Mouse (Mus musculus) lung, embryonic 16.5 days (tissue): Measurements from ENCODE around the gene En1. TPM values are rescaled to one million over a fixed set of nuclear protein-coding genes. Genes with fewer than 3 reads are reported as not detected.

Experiments used
- ATAC-seq: fragments of 200-750 bp; cut with Nextera tagmentation; 2 replicates; pipeline ENCODE4 v1.8.0; 2017; ENCODE audit warnings: low read depth, mild to moderate bottlenecking, moderate library complexity
- H3K27ac ChIP-seq: fragments of 300-500 bp; sonication (generic); 2 replicates; pipeline ENCODE4 v1.5.1; 2014; ENCODE audit warnings: mild to moderate bottlenecking, control low read depth, low read length
- H3K27me3 ChIP-seq: fragments of 300-500 bp; sonication (generic); 2 replicates; pipeline ENCODE4 v1.6.1; 2014; ENCODE audit warnings: low read depth, low read length, mixed read lengths; ENCODE audit not compliant: control insufficient read depth, insufficient read depth
- H3K36me3 ChIP-seq: fragments of 300-500 bp; sonication (generic); 2 replicates; pipeline ENCODE4 v1.6.1; 2014; ENCODE audit warnings: low read length; ENCODE audit not compliant: control insufficient read depth, insufficient read depth
- H3K4me1 ChIP-seq: fragments of 300-500 bp; sonication (generic); replicated peaks from 2 replicates; pipeline ENCODE4 v1.6.1; 2014; ENCODE audit warnings: low read length, mixed read lengths; ENCODE audit not compliant: control insufficient read depth, insufficient read depth
- H3K4me2 ChIP-seq: fragments of 300-500 bp; sonication (generic); 2 replicates; pipeline ENCODE4 v1.6.1; 2014; ENCODE audit warnings: low read depth, low read length, control low read depth
- H3K4me3 ChIP-seq: fragments of 300-500 bp; sonication (generic); 2 replicates; pipeline ENCODE4 v1.5.1; 2014; ENCODE audit warnings: mild to moderate bottlenecking, low read length, control low read depth
- H3K9ac ChIP-seq: fragments of 300-500 bp; sonication (generic); 2 replicates; pipeline ENCODE4 v1.6.1; 2014; ENCODE audit warnings: low read length, control low read depth
- H3K9me3 ChIP-seq: fragments of 300-500 bp; sonication (generic); 2 replicates; pipeline ENCODE4 v1.6.1; 2016; ENCODE audit warnings: low read length; ENCODE audit not compliant: control insufficient read depth
- WGBS: fragments of 180-500 bp; shearing (Covaris S2); extraction: QIAGEN DNeasy Blood & Tissue Kit; methylation state at CpG from one replicate; pipeline ENCODE4 v1.1.7; 2014; 5-methylcytosine and 5-hydroxymethylcytosine counted together
- polyA plus RNA-seq: library from polyadenylated mRNA; unstranded; fragments of >200 nt; fragmentation: Nextera tagmentation; extraction: Ambion mirVana; gene quantifications from 2 replicates; pipeline ENCODE4 v1.2.1, GENCODE M21; 2015

Gene En1
- polyA plus RNA-seq, 1 experiment from 2014 or later, result 0.08 TPM

- Histone ChIP-seq H3K27me3 (peaks cover 84% of the 10 kb centered on the region), H3K4me2 (no peak overlapping the region), H3K36me3 (no peaks in the 10 kb centered on the region), H3K9ac (no peak overlapping the region), H3K4me3 (no peak overlapping the region), H3K9me3 (no peaks in the 10 kb centered on the region), H3K4me1 (no peaks in the 10 kb centered on the region), H3K27ac (no peak overlapping the region)
- WGBS, result 4% methylated on average over 4 of the region's 4 CpGs
- no peak for ATAC-seq
Observed at GRCm38 (mm10) chr1:120615521-120615920, 13.3 kb downstream of the En1 start.

GRCm38 (mm10) chr1:120615927-120616326 lies 13.7 kb downstream of the En1 start:
- Histone ChIP-seq H3K9ac (no peak overlapping the region), H3K27me3 (peaks cover 80% of the 10 kb centered on the region), H3K9me3 (no peaks in the 10 kb centered on the region), H3K36me3 (no peaks in the 10 kb centered on the region), H3K4me1 (no peaks in the 10 kb centered on the region), H3K4me2 (no peak overlapping the region), H3K4me3 (no peak overlapping the region), H3K27ac (no peak overlapping the region)
- WGBS, result 4% methylated on average over 9 of the region's 9 CpGs
- no peak for ATAC-seq

DNA sequence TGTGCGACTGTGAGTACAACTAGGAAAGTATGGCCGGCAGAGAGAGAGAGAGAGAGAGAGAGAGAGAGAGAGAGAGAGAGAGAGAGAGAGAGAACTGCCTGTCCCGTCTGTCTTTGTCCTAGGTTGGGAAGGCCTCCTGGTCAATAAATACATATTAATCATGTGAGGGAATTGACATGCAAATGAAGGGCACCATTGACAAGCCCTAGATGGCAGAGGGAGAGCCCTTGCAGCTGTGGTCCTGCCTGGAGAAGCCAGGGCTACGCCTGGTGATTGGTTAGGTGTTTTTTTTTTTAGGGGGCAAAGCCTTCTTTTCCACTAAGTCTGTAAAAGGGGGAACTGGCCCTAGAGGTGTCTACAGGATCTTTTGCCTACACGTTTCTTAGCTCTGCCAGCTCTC lies 19.2 kb downstream of the En1 start:
- Histone ChIP-seq H3K27me3 (peaks cover 42% of the 10 kb centered on the region), H3K36me3 (no peaks in the 10 kb centered on the region), H3K9me3 (no peaks in the 10 kb centered on the region), H3K4me1 (no peaks in the 10 kb centered on the region), H3K4me3 (no peak overlapping the region), H3K27ac (no peak overlapping the region), H3K9ac (no peak overlapping the region), H3K4me2 (no peak overlapping the region)
- WGBS, result 34% methylated on average over 4 of the region's 5 CpGs
- ATAC-seq, result no peak

DNA sequence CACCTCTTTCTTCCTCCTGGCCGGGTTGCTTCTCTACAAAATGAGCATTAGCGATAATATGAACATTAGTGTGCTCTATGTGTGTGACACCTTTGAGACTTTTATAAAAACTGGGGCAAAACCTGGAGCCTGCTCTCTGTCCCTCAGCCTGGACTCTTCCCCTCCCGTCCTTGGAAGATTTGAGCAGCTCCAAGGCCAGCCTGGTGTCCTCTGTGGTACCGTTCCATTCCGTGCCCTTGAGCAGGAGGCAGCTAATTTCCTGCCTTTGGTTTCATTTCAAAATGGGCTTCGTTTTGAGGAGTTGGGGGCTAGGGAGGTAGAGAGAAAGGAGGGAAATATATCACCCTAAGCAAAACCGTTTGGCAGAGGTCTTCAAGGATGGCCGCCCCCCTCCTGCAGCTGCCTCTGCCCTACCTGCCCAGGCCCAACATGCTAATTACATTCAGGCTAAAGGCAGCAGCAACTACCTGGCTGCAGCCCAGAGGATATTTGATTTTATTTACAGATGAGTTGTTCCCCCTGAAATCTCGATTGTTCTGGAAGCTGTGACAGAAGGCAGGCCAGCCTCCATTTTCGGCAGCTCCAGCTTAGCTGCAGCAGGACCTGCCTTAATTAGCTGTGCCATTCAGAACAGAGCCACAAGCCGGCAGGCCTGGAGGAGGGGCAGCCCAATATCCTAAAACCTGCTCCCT lies 24.9 kb downstream of the En1 start:
- H3K4me1 ChIP-seq, result no peaks in the 10 kb centered on the region
- no peak for ATAC-seq

GRCm38 (mm10) chr1:120627622-120628001 lies 25.4 kb downstream of the En1 start:
- Histone ChIP-seq H3K27me3 (peaks cover 20% of the 10 kb centered on the region), H3K4me1 (no peaks in the 10 kb centered on the region), H3K27ac (no peak overlapping the region), H3K4me3 (no peak overlapping the region), H3K4me2 (no peak overlapping the region), H3K9me3 (no peaks in the 10 kb centered on the region), H3K9ac (no peak overlapping the region), H3K36me3 (no peaks in the 10 kb centered on the region)
- ATAC-seq, result no peak
- WGBS, result 81% methylated on average over 4 of the region's 4 CpGs

More for the DNA sequence above, 24.9 kb downstream of the En1 start:
- Histone ChIP-seq H3K4me3 (no peak overlapping the region), H3K36me3 (no peaks in the 10 kb centered on the region), H3K27me3 (peaks cover 20% of the 10 kb centered on the region), H3K9ac (no peak overlapping the region), H3K4me2 (no peak overlapping the region), H3K9me3 (no peaks in the 10 kb centered on the region), H3K27ac (no peak overlapping the region)
- WGBS, result 49% methylated on average over 11 of the region's 11 CpGs

DNA sequence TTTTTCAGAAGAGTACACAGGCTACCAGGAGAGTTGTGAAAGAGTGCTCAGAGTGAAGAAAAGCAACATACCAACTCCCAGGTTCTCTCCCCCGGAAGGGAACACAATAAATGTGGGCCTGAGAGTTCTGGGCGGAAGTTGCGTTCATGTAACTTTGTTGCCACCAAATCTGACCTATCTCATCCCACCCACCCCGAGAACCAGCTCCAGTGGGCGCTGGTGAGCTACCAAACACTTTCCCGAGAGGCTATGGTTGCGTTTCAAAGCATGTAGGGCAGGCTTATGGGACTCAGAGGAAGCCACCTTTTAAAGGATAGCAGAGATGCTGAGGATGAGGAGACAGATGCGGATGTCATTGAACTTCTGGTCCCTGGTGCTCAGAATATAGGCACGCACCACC lies 26.6 kb downstream of the En1 start:
- WGBS, result 48% methylated on average over 9 of the region's 9 CpGs
- H3K36me3 ChIP-seq, result no peaks in the 10 kb centered on the region
- no peak for ATAC-seq

DNA sequence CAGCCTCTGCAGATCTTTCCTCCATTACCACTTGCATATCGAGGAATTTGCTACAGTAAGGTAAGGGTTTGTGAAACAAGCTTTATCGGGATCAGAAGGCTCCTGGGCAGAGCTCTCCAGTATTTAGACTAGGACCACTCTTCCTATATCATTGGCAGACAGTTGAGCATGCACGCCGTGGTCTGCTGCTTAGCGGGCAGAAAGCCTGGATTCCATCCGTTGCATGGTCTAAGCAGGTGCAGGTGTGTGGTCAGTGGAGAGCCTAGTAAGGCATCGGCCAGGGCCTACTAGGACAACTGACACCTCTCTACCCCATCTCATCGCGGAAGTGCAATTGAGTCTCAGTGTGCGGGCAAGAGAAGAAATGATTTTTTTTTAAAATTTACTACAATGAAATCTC lies 41.2 kb downstream of the En1 start:
- Histone ChIP-seq H3K27ac (no peak overlapping the region), H3K4me3 (no peak overlapping the region), H3K9me3 (no peaks in the 10 kb centered on the region), H3K27me3 (no peaks in the 10 kb centered on the region; the same call in 1 of the 2 replicates), H3K4me2 (peak overlapping the region; percentile 7; the same call in 1 of the 2 replicates), H3K4me1 (no peaks in the 10 kb centered on the region), H3K36me3 (no peaks in the 10 kb centered on the region), H3K9ac (no peak overlapping the region)
- WGBS, result 28% methylated on average over 10 of the region's 10 CpGs
- ATAC-seq, result no peak

More for the DNA sequence above, 26.6 kb downstream of the En1 start:
- Histone ChIP-seq H3K9me3 (no peaks in the 10 kb centered on the region), H3K4me1 (no peaks in the 10 kb centered on the region), H3K9ac (no peak overlapping the region), H3K27ac (no peak overlapping the region), H3K4me3 (no peak overlapping the region), H3K27me3 (peaks cover 16% of the 10 kb centered on the region), H3K4me2 (no peak overlapping the region)

- no peaks in the 10 kb centered on the region for H3K36me3 ChIP-seq
- no peak overlapping the region for H3K4me3 ChIP-seq
- no peaks in the 10 kb centered on the region; the same call in 1 of the 2 replicates for H3K27me3 ChIP-seq
- ATAC-seq, result no peak
- H3K9me3 ChIP-seq, result no peaks in the 10 kb centered on the region
- H3K4me2 ChIP-seq, result peak overlapping the region; percentile 7
- no peak overlapping the region for H3K9ac ChIP-seq
- no peaks in the 10 kb centered on the region for H3K4me1 ChIP-seq
- H3K27ac ChIP-seq, result no peak overlapping the region
- 19% methylated on average over 13 of the region's 13 CpGs for WGBS
Observed at GRCm38 (mm10) chr1:120643848-120644711, 41.9 kb downstream of the En1 start.

DNA sequence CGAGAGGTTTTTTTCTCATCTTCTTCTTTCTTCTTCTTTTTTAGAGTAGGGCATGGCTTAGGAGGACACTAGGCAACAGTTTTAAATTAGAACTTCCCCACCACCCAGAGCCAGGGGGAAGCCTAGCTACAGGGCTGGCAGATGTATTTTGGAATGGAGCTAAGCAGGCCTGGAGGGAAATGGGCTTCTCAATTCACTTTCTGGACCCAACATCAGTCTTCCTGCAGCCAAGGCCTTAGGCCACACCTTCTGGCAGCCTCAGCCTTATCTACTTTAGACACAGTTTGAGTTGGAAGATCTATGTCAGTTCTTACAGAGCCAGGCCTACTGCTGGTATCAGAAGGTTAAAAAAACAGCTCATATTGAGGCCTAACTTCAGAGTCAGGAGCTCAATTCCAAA lies 42.5 kb downstream of the En1 start:
- H3K9me3 ChIP-seq, result no peaks in the 10 kb centered on the region
- H3K4me3 ChIP-seq, result no peak overlapping the region
- H3K4me1 ChIP-seq, result no peaks in the 10 kb centered on the region
- no peak for ATAC-seq
- no peak overlapping the region for H3K4me2 ChIP-seq
- WGBS, result 77% methylated on average over 1 of the region's 1 CpGs
- no peak overlapping the region for H3K27ac ChIP-seq
- no peak overlapping the region for H3K9ac ChIP-seq
- no peaks in the 10 kb centered on the region for H3K36me3 ChIP-seq
- no peaks in the 10 kb centered on the region; the same call in 1 of the 2 replicates for H3K27me3 ChIP-seq
